Mouse (Mus musculus): Measurements from ENCODE around the gene Nup133. TPM values are rescaled to one million over a fixed set of nuclear protein-coding genes. Genes with fewer than 3 reads are reported as not detected.

Nup133 gene
- polyA plus RNA-seq, 2 experiments, result 27.0 to 32.2 TPM

DNA sequence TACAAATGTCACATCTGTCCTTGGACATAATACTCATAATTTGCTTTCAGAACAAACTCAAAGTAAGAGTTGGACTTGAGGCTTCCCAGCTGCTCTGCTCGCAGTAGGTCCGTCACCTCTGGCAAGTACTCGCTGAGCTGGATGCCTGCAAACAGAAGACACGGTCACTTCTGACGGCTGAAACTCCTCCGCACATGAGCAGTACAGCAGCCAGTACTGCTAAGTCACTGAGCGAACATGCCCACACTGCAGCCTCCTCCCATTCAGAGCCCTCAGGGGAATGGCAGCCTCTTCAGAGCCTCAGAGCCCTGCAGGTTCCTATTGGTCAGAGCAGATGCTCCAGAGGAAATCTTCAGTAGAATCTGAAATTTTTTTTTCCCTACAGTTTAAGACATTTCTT lies 49.7 kb downstream of the Nup133 start:
- no peak for ATAC-seq (ENCODE audit: low FRiP score, low read depth)
- Histone ChIP-seq H3K27ac (replicated peaks; ENCODE audit: low read depth, low read length) (no peak overlapping the region), H3K4me3 (replicated peaks; ENCODE audit: low read length) (no peak overlapping the region), H3K4me1 (ENCODE audit: control insufficient read depth, insufficient read depth, low read length) (no peaks in the 10 kb centered on the region), H3K36me3 (ENCODE audit: control insufficient read depth, insufficient read depth, low read length) (peaks cover 47% of the 10 kb centered on the region), H3K9ac (ENCODE audit: low read depth, low read length, severe bottlenecking) (no peak overlapping the region), H3K4me2 (replicated peaks; ENCODE audit: low read depth, low read length, severe bottlenecking) (no peak overlapping the region), H3K9me3 (ENCODE audit: control insufficient read depth, low read length) (no peaks in the 10 kb centered on the region), H3K27me3 (ENCODE audit: control insufficient read depth, insufficient read depth, low read length) (peaks cover 9% of the 10 kb centered on the region)
- WGBS, result 85% methylated on average over 7 of the region's 7 CpGs
- TF ChIP-seq POLR2A (IDR thresholded peaks at IDR 0.05; ENCODE audit: borderline replicate concordance, extremely low read depth, insufficient read depth, insufficient read length), result no peak
- no peak for DNase-seq (ENCODE audit: low spot score)

GRCm38 (mm10) chr8:123898576-123898975 lies 50.5 kb downstream of the Nup133 start:
- Histone ChIP-seq H3K9ac (ENCODE audit: low read depth, low read length, severe bottlenecking) (no peak overlapping the region), H3K27ac (replicated peaks; ENCODE audit: low read depth, low read length) (no peak overlapping the region), H3K4me3 (replicated peaks; ENCODE audit: low read length) (no peak overlapping the region), H3K4me1 (ENCODE audit: control insufficient read depth, insufficient read depth, low read length) (no peaks in the 10 kb centered on the region), H3K36me3 (ENCODE audit: control insufficient read depth, insufficient read depth, low read length) (peaks cover 39% of the 10 kb centered on the region), H3K4me2 (replicated peaks; ENCODE audit: low read depth, low read length, severe bottlenecking) (no peak overlapping the region), H3K9me3 (ENCODE audit: control insufficient read depth, low read length) (no peaks in the 10 kb centered on the region), H3K27me3 (ENCODE audit: control insufficient read depth, insufficient read depth, low read length) (peaks cover 17% of the 10 kb centered on the region)
- no peak for TF ChIP-seq POLR2A (IDR thresholded peaks at IDR 0.05; ENCODE audit: borderline replicate concordance, extremely low read depth, insufficient read depth, insufficient read length)
- WGBS, result 85% methylated on average over 5 of the region's 5 CpGs
- DNase-seq (ENCODE audit: low spot score) (no peak), ATAC-seq (ENCODE audit: low FRiP score, low read depth) (no peak)

DNA sequence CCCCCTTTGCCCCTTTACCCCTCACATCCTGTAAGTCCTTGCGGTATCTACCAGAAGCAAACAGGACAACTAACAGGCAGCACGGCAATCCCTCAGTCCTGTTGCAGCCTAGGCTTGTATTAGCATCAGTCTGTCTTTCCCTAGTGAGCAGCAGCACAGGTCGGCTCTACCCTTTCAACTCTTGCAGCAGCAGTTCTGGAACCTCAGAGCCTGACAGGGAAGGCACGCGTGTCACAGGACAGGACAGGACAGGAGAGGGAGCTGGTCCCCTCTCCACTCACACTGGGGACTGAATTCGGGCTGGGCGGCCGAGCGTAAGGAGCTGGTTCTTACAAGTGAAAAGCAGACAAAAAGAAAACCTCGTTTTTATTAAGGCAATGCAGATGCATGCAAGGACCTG lies 52.3 kb downstream of the Nup133 start:
- Histone ChIP-seq H3K4me3 (replicated peaks; ENCODE audit: low read length) (no peak overlapping the region), H3K4me1 (ENCODE audit: control insufficient read depth, insufficient read depth, low read length) (0 out of 2 replicates have a peak, but pooled peaks cover under 1% of the 10 kb centered on the region), H3K9me3 (ENCODE audit: control insufficient read depth, low read length) (no peaks in the 10 kb centered on the region), H3K9ac (ENCODE audit: low read depth, low read length, severe bottlenecking) (no peak overlapping the region), H3K36me3 (ENCODE audit: control insufficient read depth, insufficient read depth, low read length) (peaks cover 23% of the 10 kb centered on the region), H3K27me3 (ENCODE audit: control insufficient read depth, insufficient read depth, low read length) (peaks cover 34% of the 10 kb centered on the region), H3K27ac (replicated peaks; ENCODE audit: low read depth, low read length) (no peak overlapping the region), H3K4me2 (replicated peaks; ENCODE audit: low read depth, low read length, severe bottlenecking) (no peak overlapping the region)
- ATAC-seq (ENCODE audit: low FRiP score, low read depth) (no peak), DNase-seq (ENCODE audit: low spot score) (no peak)
- WGBS, result 52% methylated on average over 10 of the region's 10 CpGs
- no peak for TF ChIP-seq POLR2A (IDR thresholded peaks at IDR 0.05; ENCODE audit: borderline replicate concordance, extremely low read depth, insufficient read depth, insufficient read length)

- no peak for TF ChIP-seq POLR2A (IDR thresholded peaks at IDR 0.05; ENCODE audit: borderline replicate concordance, extremely low read depth, insufficient read depth, insufficient read length)
- DNase-seq (ENCODE audit: low spot score), result no peak
- WGBS, result 59% methylated on average over 14 of the region's 14 CpGs
- H3K27ac ChIP-seq (replicated peaks; ENCODE audit: low read depth, low read length), result no peak overlapping the region
- H3K9ac ChIP-seq (ENCODE audit: low read depth, low read length, severe bottlenecking), result no peak overlapping the region
- H3K4me2 ChIP-seq (replicated peaks; ENCODE audit: low read depth, low read length, severe bottlenecking), result no peak overlapping the region
- no peak for ATAC-seq (ENCODE audit: low FRiP score, low read depth)
- H3K4me3 ChIP-seq (replicated peaks; ENCODE audit: low read length), result no peak overlapping the region
- H3K9me3 ChIP-seq (ENCODE audit: control insufficient read depth, low read length), result no peaks in the 10 kb centered on the region
- peaks cover 19% of the 10 kb centered on the region for H3K36me3 ChIP-seq (ENCODE audit: control insufficient read depth, insufficient read depth, low read length)
- H3K27me3 ChIP-seq (ENCODE audit: control insufficient read depth, insufficient read depth, low read length), result peaks cover 38% of the 10 kb centered on the region
- 0 out of 2 replicates have a peak, but pooled peaks cover 2% of the 10 kb centered on the region for H3K4me1 ChIP-seq (ENCODE audit: control insufficient read depth, insufficient read depth, low read length)
Measured at GRCm38 (mm10) chr8:123896366-123896761, 52.7 kb downstream of the Nup133 start.

DNA sequence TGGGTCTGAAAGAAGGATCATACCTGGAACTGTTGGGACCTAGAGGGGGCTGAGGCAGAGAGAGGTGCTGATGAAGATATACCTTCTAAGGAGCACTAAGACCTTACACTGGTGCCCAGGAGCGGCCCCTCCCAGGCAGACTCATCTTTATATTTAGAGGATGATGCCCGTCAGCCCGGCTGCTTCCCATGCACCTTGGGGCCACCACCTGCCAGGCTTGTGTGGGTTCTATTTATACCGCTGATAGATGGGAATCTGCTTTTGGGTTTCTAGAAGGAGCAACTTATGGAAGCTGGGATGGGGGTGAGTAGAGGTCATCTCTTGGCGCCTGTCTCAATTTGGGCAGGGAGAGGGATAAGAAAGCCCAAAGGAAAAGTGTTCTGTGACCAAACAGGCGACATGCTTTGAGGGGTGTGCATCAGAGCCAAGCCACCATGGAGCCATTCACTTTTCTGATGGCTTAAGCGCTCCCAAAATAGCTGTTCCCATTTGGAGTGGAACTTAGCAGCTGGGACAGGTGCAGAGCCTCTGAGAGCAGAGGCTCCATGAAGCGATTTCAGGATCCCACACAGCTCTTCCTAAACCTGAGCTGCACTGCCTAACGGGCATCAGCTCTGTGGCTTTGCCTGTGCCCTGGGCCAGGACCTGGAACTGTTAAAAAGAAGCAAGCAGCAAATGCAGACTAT lies 53.2 kb downstream of the Nup133 start:
- ATAC-seq (ENCODE audit: low FRiP score, low read depth) (peak; percentile 20), DNase-seq (ENCODE audit: low spot score) (peak; percentile 13)
- H3K4me3 ChIP-seq (replicated peaks; ENCODE audit: low read length), result no peak overlapping the region
- no peak for TF ChIP-seq POLR2A (IDR thresholded peaks at IDR 0.05; ENCODE audit: borderline replicate concordance, extremely low read depth, insufficient read depth, insufficient read length)
- 0 out of 2 replicates have a peak, but pooled peaks cover 2% of the 10 kb centered on the region for H3K4me1 ChIP-seq (ENCODE audit: control insufficient read depth, insufficient read depth, low read length)
- no peak overlapping the region for H3K9ac ChIP-seq (ENCODE audit: low read depth, low read length, severe bottlenecking)
- H3K9me3 ChIP-seq (ENCODE audit: control insufficient read depth, low read length), result no peaks in the 10 kb centered on the region
- 58% methylated on average over 9 of the region's 9 CpGs for WGBS
- H3K4me2 ChIP-seq (replicated peaks; ENCODE audit: low read depth, low read length, severe bottlenecking), result no peak overlapping the region
- H3K36me3 ChIP-seq (ENCODE audit: control insufficient read depth, insufficient read depth, low read length), result peaks cover 16% of the 10 kb centered on the region
- peaks cover 40% of the 10 kb centered on the region for H3K27me3 ChIP-seq (ENCODE audit: control insufficient read depth, insufficient read depth, low read length)
- H3K27ac ChIP-seq (replicated peaks; ENCODE audit: low read depth, low read length), result no peak overlapping the region
